25 mouse cellular contexts compared by ENCODE assay signal in the genomic region with DNA sequence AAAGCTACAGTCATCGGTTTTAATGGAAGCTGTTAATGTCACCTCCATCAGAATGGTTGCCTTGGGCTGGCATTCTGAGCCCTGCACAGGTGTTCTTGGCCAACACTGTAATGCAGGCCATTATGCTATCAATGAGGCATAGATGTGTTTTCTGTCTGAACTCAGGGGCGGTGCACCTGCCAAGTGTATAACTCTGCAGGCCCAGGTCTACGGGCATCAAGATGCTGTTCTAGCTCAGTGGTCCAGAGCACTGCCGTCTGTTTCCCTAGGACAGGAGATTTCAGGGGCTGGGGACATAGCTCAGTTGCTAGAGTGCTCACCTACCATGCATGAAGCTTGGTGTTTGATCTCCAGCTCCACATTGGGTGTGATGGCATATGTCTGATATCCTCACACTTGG.
"Had no signal": no experiment of that assay in that cellular context is flagged by ENCODE, and none has a peak within 500 bp of the region (broad histone marks: within the 10 kb centered on the region; RNA-seq: fewer than 3 reads in every experiment).

No protein-coding gene starts in this region.

- H3K4me2 ChIP-seq: heart, embryonic 11.5 days; heart, embryonic 13.5 days; heart, embryonic 15.5 days; hindbrain, embryonic 13.5 days; limb, embryonic 13.5 days; limb, embryonic 15.5 days; liver, embryonic 12.5 days had no signal

- H3K4me3 ChIP-seq: heart, adult 2 months; heart, embryonic 13.5 days; heart, embryonic 15.5 days; hindbrain, embryonic 13.5 days; layer of hippocampus, adult 2 months; limb, embryonic 13.5 days; limb, embryonic 15.5 days; liver, embryonic 12.5 days had no signal

- H3K9ac ChIP-seq: forebrain, postnatal 0 days; heart, embryonic 13.5 days; heart, embryonic 15.5 days; hindbrain, embryonic 13.5 days; limb, embryonic 13.5 days; limb, embryonic 15.5 days; liver, embryonic 12.5 days; liver, embryonic 14.5 days had no signal

- ATAC-seq: forebrain, postnatal 0 days; hindbrain, postnatal 0 days; intestine, embryonic 16.5 days; liver, embryonic 12.5 days had no signal

- DNase-seq: forebrain, postnatal 0 days; gastrocnemius, postnatal 14 days; gastrocnemius, postnatal 36 days; heart, adult 11 months; heart, adult 2 months; heart, postnatal 14 days; heart, postnatal 36 days; kidney, adult 11 months; kidney, adult 2 months; kidney, postnatal 10 days; kidney, postnatal 36 days; layer of hippocampus, adult 9-11 months; layer of hippocampus, postnatal 36 days; left cerebral cortex, postnatal 4 days had no signal

- H3K27ac ChIP-seq: heart, adult 2 months; heart, embryonic 13.5 days; heart, embryonic 15.5 days; hindbrain, embryonic 13.5 days; hindbrain, postnatal 0 days; layer of hippocampus, adult 2 months; limb, embryonic 13.5 days; limb, embryonic 15.5 days; liver, embryonic 12.5 days; liver, embryonic 14.5 days had no signal

- H3K36me3 ChIP-seq: heart, embryonic 13.5 days; heart, embryonic 15.5 days; hindbrain, embryonic 13.5 days; limb, embryonic 13.5 days; limb, embryonic 15.5 days; liver, embryonic 12.5 days had no signal

- H3K27me3 ChIP-seq: heart, embryonic 13.5 days; heart, embryonic 15.5 days; hindbrain, embryonic 13.5 days; limb, embryonic 13.5 days; limb, embryonic 15.5 days; liver, embryonic 12.5 days had no signal

- H3K9me3 ChIP-seq: heart, embryonic 13.5 days; heart, embryonic 15.5 days; hindbrain, embryonic 13.5 days; limb, embryonic 13.5 days; limb, embryonic 15.5 days; liver, embryonic 12.5 days had no signal
